Mouse (Mus musculus) CH12F3 (cell line): Measurements from ENCODE around the gene Foxf1.

Source experiments
- in situ Hi-C: fragments of 300-500 bp; cut with MboI; formaldehyde crosslinking; loops from 2 replicates; pipeline ENCODE4 v1.14.3; 2020; ENCODE audit warnings: low sequenced_read_pairs

Gene Foxf1

GRCm38 (mm10) chr8:121084210-121084951 is at the start of gene Foxf1:
TSS of gene Foxf1 (plus strand) at chr8:121084386.
- in situ Hi-C loops: loop anchor here (10.0 kb wide), 1 partner anchor 410 kb away; no protein-coding TSS in a partner anchor

GRCm38 (mm10) chr8:121035611-121036010 is 48.6 kb upstream of the Foxf1 start:
- in situ Hi-C loops: no loop called here

GRCm38 (mm10) chr8:121043719-121044440 is 40.3 kb upstream of the Foxf1 start:
- in situ Hi-C loops: no loop called here

GRCm38 (mm10) chr8:121047441-121047840 is 36.7 kb upstream of the Foxf1 start:
- in situ Hi-C loops: no loop called here

GRCm38 (mm10) chr8:121058081-121058480 is 26.1 kb upstream of the Foxf1 start:
- in situ Hi-C loops: no loop called here

- in situ Hi-C loops: no loop called here
Measured at GRCm38 (mm10) chr8:121059098-121059497, 25.1 kb upstream of the Foxf1 start.

- in situ Hi-C loops: no loop called here
Measured at GRCm38 (mm10) chr8:121062521-121062920, 21.7 kb upstream of the Foxf1 start.

GRCm38 (mm10) chr8:121063649-121064048 is 20.5 kb upstream of the Foxf1 start:
- in situ Hi-C loops: no loop called here

- in situ Hi-C loops: no loop called here
Measured at GRCm38 (mm10) chr8:121071454-121071853, 12.7 kb upstream of the Foxf1 start.

- in situ Hi-C loops: no loop called here
Measured at GRCm38 (mm10) chr8:121072406-121073130, 11.6 kb upstream of the Foxf1 start.

- in situ Hi-C loops: no loop called here
Measured at GRCm38 (mm10) chr8:121073174-121074107, 10.7 kb upstream of the Foxf1 start.

GRCm38 (mm10) chr8:121074108-121074847 is 9.9 kb upstream of the Foxf1 start:
- in situ Hi-C loops: no loop called here

GRCm38 (mm10) chr8:121074848-121075145 is 9.4 kb upstream of the Foxf1 start:
- in situ Hi-C loops: no loop called here

- in situ Hi-C loops: no loop called here
Measured at GRCm38 (mm10) chr8:121075936-121076335, 8.2 kb upstream of the Foxf1 start.

GRCm38 (mm10) chr8:121076555-121076954 is 7.6 kb upstream of the Foxf1 start:
- in situ Hi-C loops: no loop called here

- in situ Hi-C loops: no loop called here
Measured at GRCm38 (mm10) chr8:121078721-121079120, 5.5 kb upstream of the Foxf1 start.

GRCm38 (mm10) chr8:121079201-121079600 is 5.0 kb upstream of the Foxf1 start:
- in situ Hi-C loops: no loop called here

- in situ Hi-C loops: loop anchor here (10.0 kb wide), 1 partner anchor 405 kb away; no protein-coding TSS in a partner anchor
Measured at GRCm38 (mm10) chr8:121079944-121080343, 4.2 kb upstream of the Foxf1 start.

GRCm38 (mm10) chr8:121080361-121081090 is 3.7 kb upstream of the Foxf1 start:
- in situ Hi-C loops: loop anchor here (10.0 kb wide), 1 partner anchor 406 kb away; no protein-coding TSS in a partner anchor
